Mouse (Mus musculus) embryo, embryonic 10.5 days (tissue): Measurements from ENCODE around the gene Efnb2.

Experiments used
- DNase-seq: peaks from one replicate; pipeline ENCODE4 v3.0.0-alpha.2; 2015; ENCODE audit warnings: low spot score

Efnb2 gene

DNA sequence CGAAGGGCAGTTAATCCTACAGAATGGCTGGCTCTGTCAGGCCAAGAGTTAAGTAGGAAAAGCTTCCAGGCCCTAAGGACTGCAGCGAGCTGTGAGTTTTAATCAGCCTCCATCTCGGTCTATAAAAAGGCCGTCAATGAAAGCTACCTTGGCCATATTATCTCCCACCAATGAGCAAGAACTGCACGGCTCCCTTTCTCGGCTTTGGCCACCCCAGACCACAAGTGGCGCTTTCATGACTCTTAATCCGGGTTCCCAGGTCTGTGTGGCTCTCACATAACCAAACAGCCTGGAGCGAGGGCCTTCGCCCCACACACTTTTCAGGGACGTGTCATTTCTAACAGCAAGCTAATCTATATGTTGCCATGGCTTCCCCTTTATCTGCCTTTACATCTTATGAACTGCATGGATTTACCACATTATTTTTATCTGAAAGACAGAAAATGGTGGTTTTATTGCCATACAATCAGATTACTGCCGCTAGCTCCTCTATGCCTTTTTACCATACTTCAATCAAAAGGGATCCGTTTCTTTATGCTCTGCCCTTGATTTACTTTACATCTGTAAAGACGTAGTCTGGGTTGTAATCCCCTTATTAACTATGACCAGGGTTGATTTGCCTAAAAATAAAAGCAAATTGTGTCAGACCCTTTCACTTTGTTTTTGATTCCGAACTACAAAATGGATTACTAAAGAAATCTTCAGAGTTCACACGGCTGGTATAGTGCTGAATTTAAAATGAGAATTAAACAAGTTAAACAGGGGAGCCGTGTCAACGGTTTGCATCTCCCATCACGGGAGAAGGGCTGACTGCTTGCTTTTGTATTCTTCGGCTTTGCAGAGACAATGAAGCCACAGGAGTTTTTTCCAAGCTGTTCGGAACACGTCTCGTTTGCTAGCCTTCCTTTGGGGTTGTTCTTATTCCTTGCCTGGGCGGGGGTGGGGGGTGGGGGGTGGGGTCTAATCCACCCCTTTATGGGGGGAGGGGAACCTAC, 5.4 kb downstream of the Efnb2 start:
- peak; percentile 71 for DNase-seq

GRCm38 (mm10) chr8:8653906-8654489, 7.0 kb downstream of the Efnb2 start:
- DNase-seq: peak; percentile 73

DNA sequence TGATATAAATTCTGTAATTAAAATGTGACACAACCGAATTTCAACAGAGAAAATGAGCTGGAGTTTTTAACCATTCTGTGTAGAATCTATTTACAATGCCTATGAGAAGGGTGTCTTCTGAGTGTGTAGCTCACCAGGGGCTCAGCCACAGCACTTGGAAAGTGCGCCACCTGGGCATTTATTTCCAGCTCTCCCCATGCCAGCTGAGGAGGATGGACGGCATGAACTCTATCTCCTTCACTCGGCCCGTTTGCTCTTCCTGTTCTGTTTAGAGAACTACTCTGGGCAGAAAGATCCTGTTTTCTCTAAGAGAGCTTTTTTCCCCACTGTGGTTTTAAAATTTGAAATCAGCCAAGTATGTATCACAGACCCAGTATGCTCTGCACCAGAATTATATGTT, 7.7 kb downstream of the Efnb2 start:
- DNase-seq: no peak

GRCm38 (mm10) chr8:8652388-8652787, 8.7 kb downstream of the Efnb2 start:
- DNase-seq: no peak

- no peak for DNase-seq
Observed at GRCm38 (mm10) chr8:8649944-8650343, 11.1 kb downstream of the Efnb2 start.

GRCm38 (mm10) chr8:8649536-8649935, 11.5 kb downstream of the Efnb2 start:
- no peak for DNase-seq

GRCm38 (mm10) chr8:8648686-8649085, 12.4 kb downstream of the Efnb2 start:
- DNase-seq: no peak

- DNase-seq: no peak
Observed at GRCm38 (mm10) chr8:8647824-8648223, 13.2 kb downstream of the Efnb2 start.

GRCm38 (mm10) chr8:8647319-8647718, 13.7 kb downstream of the Efnb2 start:
- DNase-seq: no peak

DNA sequence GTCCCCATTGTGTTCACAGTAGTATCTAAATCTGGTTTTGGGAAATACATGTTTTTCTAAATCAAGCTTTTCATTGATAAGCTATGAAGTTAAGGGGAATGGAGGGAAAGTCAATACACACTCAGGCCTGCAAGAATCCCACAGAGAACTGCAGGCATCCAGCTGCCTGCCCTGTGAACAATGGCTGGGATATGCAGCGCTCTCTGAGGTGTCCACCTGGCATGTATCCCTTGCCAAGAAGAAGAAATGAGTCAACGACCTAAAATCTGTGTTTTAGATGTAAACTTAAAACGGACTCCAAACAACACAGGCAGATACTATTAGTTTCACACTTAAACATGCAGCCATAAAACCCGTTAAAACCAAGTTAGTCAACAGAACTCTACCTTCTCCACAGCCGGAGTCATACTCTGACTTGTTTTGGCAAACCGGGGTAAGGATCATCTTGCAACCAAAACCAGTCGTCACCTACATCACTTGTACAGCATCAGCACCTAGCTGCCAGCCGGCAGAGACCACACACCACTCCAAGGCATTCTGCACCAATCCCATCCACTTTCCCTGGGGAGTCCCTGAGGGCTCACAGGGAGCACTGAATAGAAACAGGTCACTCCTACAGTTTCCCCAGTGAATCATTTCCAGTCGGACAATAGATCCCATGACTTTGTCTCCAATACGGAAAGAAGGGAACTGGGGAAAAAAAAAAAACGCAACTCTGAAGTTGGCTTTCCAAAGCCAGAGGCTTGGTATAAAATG, 16.7 kb downstream of the Efnb2 start:
- no peak for DNase-seq

GRCm38 (mm10) chr8:8640264-8640588, 20.8 kb downstream of the Efnb2 start:
- DNase-seq: peak; percentile 44

- DNase-seq: no peak
Observed at GRCm38 (mm10) chr8:8639569-8640263, 21.3 kb downstream of the Efnb2 start.

- DNase-seq: no peak
Observed at GRCm38 (mm10) chr8:8631394-8631793, 29.6 kb downstream of the Efnb2 start.

- DNase-seq: no peak
Observed at GRCm38 (mm10) chr8:8624017-8624416, 37.0 kb downstream of the Efnb2 start.

DNA sequence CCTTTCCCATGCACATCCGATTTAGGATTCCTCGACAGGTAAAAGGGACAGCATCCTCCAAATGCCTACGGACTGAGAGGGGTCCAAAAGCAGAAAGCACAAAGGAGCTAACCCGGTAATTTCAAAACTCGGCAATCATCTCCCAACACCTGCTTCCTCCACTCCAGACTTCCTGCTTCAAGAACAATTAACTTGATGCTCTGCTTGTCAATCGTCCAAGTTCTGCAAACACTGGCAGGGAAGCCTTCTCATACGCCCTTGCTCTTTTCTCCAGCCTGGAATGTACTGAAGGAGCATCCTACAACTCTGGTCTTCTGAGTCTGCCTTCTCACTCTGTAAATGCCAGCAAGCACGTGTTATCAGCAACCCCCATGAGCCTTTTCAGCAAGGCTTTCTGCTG, 37.6 kb downstream of the Efnb2 start:
- no peak for DNase-seq

- DNase-seq: no peak
Observed at GRCm38 (mm10) chr8:8622476-8622875, 38.6 kb downstream of the Efnb2 start.

DNA sequence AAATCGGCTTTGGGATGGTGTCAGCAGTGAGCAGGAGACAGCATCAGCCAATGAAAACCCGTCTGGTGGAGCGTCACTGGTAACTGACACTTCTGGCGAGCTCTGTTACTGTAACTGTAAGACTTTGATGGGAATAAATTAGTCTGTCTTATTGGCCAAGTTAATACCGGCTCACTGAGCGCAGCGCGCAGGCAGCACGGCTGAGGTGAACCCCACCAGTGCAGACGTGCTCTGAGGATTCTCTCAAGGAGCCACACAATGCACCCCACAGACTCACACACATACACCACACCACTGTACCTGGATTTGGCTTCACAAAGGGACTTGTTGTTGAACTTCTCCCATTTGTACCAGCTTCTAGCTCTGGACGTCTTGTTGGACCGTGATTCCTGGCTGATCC, 39.0 kb downstream of the Efnb2 start:
- no peak for DNase-seq

DNA sequence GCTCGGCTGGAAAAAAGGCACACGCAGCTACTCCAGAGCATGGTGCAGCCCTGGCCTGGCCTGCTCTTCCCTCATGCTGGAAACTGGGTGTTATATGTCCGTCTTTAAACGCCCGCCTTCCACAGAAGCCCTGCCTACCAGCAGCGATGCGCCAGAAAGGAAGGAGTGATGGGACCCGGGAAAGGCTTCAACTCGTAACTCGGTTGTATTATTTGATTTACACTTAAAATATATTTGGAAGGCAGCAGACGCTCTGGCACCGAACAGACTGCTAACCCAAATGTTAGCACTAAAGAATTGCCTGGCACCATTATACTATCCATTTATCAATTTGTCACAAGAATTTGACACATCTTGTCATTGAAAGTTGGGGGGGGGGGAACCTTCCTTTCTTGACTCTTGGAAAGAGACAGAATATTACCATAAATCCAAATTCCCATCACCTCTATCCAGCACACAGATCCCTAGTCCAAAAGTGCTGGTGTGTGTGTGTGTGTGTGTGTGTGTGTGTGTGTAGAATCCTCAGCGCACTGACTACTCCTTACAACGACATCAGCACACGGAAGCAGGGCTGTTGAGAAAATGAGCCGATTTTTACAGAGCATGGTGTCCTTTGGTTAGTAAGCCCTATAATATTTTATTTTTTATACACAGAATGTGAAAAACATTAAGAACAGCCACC, 39.7 kb downstream of the Efnb2 start:
- no peak for DNase-seq

DNA sequence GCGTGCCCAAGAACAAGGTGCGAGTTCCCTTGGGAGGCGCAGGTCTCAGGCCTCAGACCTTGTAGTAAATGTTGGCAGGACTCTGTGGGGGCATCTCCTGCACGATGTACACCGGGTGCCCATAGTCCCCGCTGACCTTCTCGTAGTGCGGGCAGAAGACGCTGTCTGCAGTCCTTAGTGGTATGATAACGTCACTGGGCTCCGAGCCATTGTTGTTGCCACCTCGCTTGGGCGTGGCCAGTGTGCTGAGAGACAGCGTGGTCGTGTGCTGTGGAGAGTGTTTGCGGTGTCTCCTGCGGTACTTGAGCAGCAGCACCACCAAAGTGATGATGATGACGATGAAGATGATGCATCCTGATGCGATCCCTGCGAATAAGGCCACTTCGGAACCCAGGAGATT, 40.5 kb downstream of the Efnb2 start:
- no peak for DNase-seq

DNA sequence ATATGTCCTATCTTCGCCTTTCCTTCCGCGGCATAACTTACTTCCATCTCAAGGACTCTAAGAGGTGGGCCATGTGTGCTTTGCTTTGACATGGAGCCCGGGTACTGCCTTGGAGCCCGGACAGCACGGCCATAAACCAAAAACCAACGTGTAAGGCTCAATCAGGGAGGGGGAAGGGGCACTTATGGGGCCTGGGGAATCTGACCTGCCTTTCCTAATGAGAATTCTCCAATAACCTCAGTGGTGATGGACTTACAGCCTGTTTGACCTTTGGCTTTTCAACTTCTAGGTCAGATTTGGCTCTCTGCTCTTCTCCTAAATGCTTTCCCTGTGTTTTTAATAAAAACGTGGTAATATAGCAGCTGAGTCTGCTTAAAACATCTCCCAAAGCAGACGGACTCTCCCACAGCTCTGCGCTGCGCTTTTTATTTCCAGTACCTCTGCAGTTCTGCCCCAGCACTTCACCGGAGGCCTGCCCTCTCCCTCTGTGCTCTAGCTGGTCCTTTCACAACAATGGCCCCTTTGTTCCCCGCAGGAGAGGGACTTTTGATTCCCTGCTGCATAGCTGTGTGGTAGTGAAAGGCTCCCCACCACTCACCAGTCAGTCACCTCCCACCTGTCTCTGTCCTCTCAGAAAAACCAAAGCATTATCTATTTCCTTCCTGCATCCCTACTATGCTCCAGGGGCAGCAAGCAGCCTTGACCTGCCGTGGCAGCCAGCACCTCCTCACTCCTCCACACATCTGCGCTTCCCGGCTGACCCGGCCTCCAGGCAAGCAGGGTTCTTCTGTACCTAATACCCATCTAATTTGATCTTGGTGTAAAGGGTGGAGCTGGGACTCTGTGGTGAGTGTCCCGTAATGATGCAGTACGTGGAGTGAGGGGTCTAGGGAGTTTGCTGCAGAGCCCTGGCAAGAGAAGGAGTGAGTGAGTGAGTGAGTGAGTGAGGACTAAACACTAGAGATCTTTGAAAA, 41.5 kb downstream of the Efnb2 start:
- peak; percentile 82 for DNase-seq
